Mouse (Mus musculus): Measurements from ENCODE around the gene Pex3. TPM values are rescaled to one million over a fixed set of nuclear protein-coding genes. Genes with fewer than 3 reads are reported as not detected.

The Pex3 gene
- polyA plus RNA-seq, 1 experiment from 2014 or later, result 20.8 TPM

DNA sequence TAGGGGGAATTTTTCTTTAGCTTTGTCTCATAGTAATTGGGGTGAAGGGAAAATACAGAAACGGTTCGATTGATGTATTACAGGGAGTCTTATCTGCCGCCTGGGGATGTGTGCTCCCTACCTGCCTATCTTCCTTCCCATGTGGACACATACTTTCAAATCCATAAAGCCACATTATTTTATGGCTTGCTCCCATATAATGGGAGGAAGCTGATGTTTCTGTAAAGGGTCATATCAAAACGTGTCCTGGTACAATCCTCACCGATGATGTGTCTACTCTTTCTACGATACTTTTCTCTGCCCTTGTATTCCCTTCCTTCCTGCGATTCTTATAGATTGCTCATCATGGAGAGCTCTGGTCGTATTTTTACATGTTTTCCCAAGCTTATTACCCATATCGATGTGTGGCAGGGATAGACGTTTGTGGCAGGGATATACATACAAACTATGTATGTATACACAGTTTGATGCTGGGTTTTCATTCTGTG is 600 bp upstream of the Pex3 start:
- no peaks in the 10 kb centered on the region for H3K36me3 ChIP-seq (ENCODE audit: control insufficient read depth, insufficient read depth, low read length)
- H3K9ac ChIP-seq (ENCODE audit: low read length), result peak overlapping the region; percentile 77
- H3K9me3 ChIP-seq (ENCODE audit: control insufficient read depth, low read length), result no peaks in the 10 kb centered on the region
- no peak for TF ChIP-seq CTCF (IDR thresholded peaks at IDR 0.05; ENCODE audit: low read depth)
- no peak for TF ChIP-seq EP300 (optimal IDR thresholded peaks at IDR 0.05)
- H3K4me1 ChIP-seq (replicated peaks; ENCODE audit: control insufficient read depth, insufficient read depth), result no peaks in the 10 kb centered on the region
- H3K27ac ChIP-seq (replicated peaks), result peak overlapping the region; percentile 82; the same call in 1 of the 2 replicates
- no peak for ATAC-seq (ENCODE audit: low FRiP score, low TSS enrichment)
- DNase-seq (ENCODE audit: low spot score), result no peak
- H3K4me2 ChIP-seq (replicated peaks; ENCODE audit: low read depth), result peak overlapping the region; percentile 66
- 22% methylated on average over 10 of the region's 10 CpGs for WGBS
- H3K4me3 ChIP-seq (ENCODE audit: low read depth, low read length), result peak overlapping the region; percentile 63
- H3K27me3 ChIP-seq (ENCODE audit: control insufficient read depth, insufficient read depth, low read length), result no peaks in the 10 kb centered on the region

DNA sequence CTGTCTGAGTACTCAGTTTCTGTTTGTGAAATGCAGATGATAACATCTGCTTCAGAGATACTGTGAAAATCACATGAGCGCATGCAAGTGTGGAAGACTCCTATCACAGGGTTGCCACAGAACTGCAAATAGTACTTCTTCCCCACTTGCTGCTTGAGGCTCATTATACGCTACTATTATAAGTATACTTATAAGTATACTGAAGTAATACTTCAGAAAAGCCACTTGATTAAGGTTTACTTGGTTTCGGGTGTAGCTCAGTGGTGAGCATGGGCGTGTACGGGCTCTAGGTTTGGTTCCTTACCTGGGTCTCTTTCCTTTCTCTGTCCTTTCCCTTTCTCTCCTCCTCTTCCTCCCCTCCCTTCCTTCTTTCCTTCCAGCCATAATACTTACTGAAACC is 11.2 kb downstream of the Pex3 start:
- Histone ChIP-seq H3K4me1 (replicated peaks; ENCODE audit: control insufficient read depth, insufficient read depth) (no peaks in the 10 kb centered on the region), H3K9ac (ENCODE audit: low read length) (no peak overlapping the region), H3K36me3 (ENCODE audit: control insufficient read depth, insufficient read depth, low read length) (peaks cover 12% of the 10 kb centered on the region), H3K27me3 (ENCODE audit: control insufficient read depth, insufficient read depth, low read length) (no peaks in the 10 kb centered on the region), H3K9me3 (ENCODE audit: control insufficient read depth, low read length) (no peaks in the 10 kb centered on the region), H3K4me2 (replicated peaks; ENCODE audit: low read depth) (no peak overlapping the region), H3K27ac (replicated peaks) (no peak overlapping the region), H3K4me3 (ENCODE audit: low read depth, low read length) (no peak overlapping the region)
- 91% methylated on average over 5 of the region's 5 CpGs for WGBS
- no peak for ATAC-seq (ENCODE audit: low FRiP score, low TSS enrichment)
- TF ChIP-seq CTCF (IDR thresholded peaks at IDR 0.05; ENCODE audit: low read depth), result no peak
- no peak for TF ChIP-seq EP300 (optimal IDR thresholded peaks at IDR 0.05)
- DNase-seq (ENCODE audit: low spot score), result no peak

DNA sequence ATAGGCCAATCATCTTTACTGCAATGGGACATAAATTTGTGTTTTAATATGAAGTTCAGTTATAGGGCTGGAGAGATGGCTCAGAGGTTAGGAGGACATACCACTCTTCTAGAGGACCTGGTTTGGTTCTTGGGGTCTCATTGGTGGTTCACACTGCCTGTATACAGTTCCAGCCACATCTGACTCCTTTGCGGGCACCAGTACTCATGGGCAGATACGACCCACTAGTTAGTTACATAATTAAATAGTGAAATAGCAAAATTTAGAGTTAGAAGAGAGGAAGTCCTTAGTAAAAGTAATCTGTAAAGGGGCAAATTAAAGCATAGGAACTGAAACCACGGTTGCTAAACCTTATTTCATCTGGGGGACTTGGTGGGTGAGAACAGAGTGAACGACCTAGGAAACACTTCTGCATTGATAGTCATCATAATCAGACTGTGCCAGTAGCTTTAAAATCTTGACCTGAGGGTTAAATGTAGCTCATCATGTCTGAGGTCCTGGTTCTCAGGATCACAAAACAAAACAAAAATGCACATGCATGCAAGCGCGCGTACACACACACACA is 13.1 kb downstream of the Pex3 start:
- DNase-seq (ENCODE audit: low spot score), result no peak
- Histone ChIP-seq H3K27ac (replicated peaks) (no peak overlapping the region), H3K27me3 (ENCODE audit: control insufficient read depth, insufficient read depth, low read length) (no peaks in the 10 kb centered on the region), H3K36me3 (ENCODE audit: control insufficient read depth, insufficient read depth, low read length) (peaks cover 10% of the 10 kb centered on the region), H3K4me2 (replicated peaks; ENCODE audit: low read depth) (no peak overlapping the region), H3K9me3 (ENCODE audit: control insufficient read depth, low read length) (no peaks in the 10 kb centered on the region), H3K9ac (ENCODE audit: low read length) (no peak overlapping the region), H3K4me3 (ENCODE audit: low read depth, low read length) (no peak overlapping the region), H3K4me1 (replicated peaks; ENCODE audit: control insufficient read depth, insufficient read depth) (no peaks in the 10 kb centered on the region)
- TF ChIP-seq CTCF (IDR thresholded peaks at IDR 0.05; ENCODE audit: low read depth), result no peak
- TF ChIP-seq EP300 (optimal IDR thresholded peaks at IDR 0.05), result no peak
- WGBS, result 91% methylated on average over 7 of the region's 7 CpGs
- no peak for ATAC-seq (ENCODE audit: low FRiP score, low TSS enrichment)

DNA sequence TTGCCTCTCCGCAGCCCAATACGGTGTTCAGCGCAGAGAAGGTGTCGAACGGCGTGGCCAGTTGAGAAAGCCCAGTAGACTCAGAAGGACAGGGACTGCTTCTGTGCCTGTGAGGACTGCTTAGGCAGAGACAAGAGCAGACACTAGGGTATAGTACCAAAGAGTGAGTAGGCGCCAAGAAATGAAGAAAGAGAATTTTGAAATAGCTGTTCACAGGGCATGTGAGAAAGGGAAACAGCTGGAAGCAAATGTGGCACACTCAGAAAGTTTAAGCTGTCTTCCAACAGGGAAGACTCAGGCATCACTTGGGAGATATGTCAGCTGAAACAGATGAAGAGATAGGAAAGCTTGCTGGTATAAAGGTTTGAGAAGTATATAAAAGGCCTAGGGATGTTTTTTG is 16.2 kb downstream of the Pex3 start:
- 99% methylated on average over 7 of the region's 7 CpGs for WGBS
- H3K27ac ChIP-seq (replicated peaks), result no peak overlapping the region
- H3K27me3 ChIP-seq (ENCODE audit: control insufficient read depth, insufficient read depth, low read length), result no peaks in the 10 kb centered on the region
- H3K9me3 ChIP-seq (ENCODE audit: control insufficient read depth, low read length), result no peaks in the 10 kb centered on the region
- H3K36me3 ChIP-seq (ENCODE audit: control insufficient read depth, insufficient read depth, low read length), result peaks cover 13% of the 10 kb centered on the region
- H3K9ac ChIP-seq (ENCODE audit: low read length), result no peak overlapping the region
- H3K4me3 ChIP-seq (ENCODE audit: low read depth, low read length), result no peak overlapping the region
- ATAC-seq (ENCODE audit: low FRiP score, low TSS enrichment) (no peak), DNase-seq (ENCODE audit: low spot score) (no peak)
- no peaks in the 10 kb centered on the region for H3K4me1 ChIP-seq (replicated peaks; ENCODE audit: control insufficient read depth, insufficient read depth)
- TF ChIP-seq CTCF (IDR thresholded peaks at IDR 0.05; ENCODE audit: low read depth) (no peak), EP300 (optimal IDR thresholded peaks at IDR 0.05) (no peak)
- H3K4me2 ChIP-seq (replicated peaks; ENCODE audit: low read depth), result no peak overlapping the region

DNA sequence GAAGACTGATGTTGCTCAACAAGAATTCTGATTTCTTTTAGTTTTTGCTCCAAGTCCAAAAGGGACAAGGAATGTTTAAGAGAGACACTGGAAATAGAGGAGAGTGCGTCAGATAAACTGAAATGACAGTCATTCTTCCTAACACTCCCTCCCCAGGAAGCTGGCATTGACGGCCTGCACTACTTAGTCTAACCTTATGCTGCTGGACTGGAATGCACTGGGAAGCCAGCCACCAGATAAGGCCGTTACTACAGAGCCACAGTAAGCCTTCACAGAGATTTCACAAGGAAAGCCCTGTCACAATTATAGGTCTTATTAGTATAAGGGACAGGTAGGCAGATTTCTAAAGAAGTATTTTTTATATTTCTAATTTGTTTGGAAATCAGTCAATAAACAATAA is 18.2 kb downstream of the Pex3 start:
- no peak for ATAC-seq (ENCODE audit: low FRiP score, low TSS enrichment)

DNA sequence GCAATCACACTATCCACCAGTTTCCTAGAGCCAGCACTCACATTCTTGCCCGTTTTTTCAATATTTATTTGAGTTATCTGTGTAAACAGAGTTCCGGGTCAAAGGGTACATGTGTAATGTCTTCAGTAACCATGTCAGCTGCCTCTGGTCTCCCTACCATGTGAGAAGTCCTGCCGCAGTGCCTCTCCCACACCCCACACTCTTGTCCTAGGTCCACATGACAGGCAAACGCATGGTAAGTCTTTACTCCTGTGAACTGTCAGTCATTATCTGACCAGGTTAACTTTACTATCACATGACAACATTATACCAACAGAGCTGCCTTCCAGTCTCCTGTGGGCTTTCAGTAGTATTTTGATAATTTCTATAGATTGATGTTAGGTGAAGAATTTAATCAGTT is 24.8 kb downstream of the Pex3 start:
- H3K27ac ChIP-seq (replicated peaks), result no peak overlapping the region
- H3K36me3 ChIP-seq (ENCODE audit: control insufficient read depth, insufficient read depth, low read length), result peaks cover 12% of the 10 kb centered on the region
- no peak for DNase-seq (ENCODE audit: low spot score)
- H3K4me2 ChIP-seq (replicated peaks; ENCODE audit: low read depth), result no peak overlapping the region
- H3K27me3 ChIP-seq (ENCODE audit: control insufficient read depth, insufficient read depth, low read length), result no peaks in the 10 kb centered on the region
- no peak for ATAC-seq (ENCODE audit: low FRiP score, low TSS enrichment)
- H3K9me3 ChIP-seq (ENCODE audit: control insufficient read depth, low read length), result no peaks in the 10 kb centered on the region
- 46% methylated on average over 4 of the region's 4 CpGs for WGBS
- no peak overlapping the region for H3K9ac ChIP-seq (ENCODE audit: low read length)
- H3K4me3 ChIP-seq (ENCODE audit: low read depth, low read length), result no peak overlapping the region
- H3K4me1 ChIP-seq (replicated peaks; ENCODE audit: control insufficient read depth, insufficient read depth), result no peaks in the 10 kb centered on the region
- TF ChIP-seq CTCF (IDR thresholded peaks at IDR 0.05; ENCODE audit: low read depth), result no peak

More for the DNA sequence above, 18.2 kb downstream of the Pex3 start:
- no peak overlapping the region for H3K4me3 ChIP-seq (ENCODE audit: low read depth, low read length)
- WGBS, result 83% methylated on average over 3 of the region's 3 CpGs
- DNase-seq (ENCODE audit: low spot score), result no peak
- no peak overlapping the region for H3K4me2 ChIP-seq (replicated peaks; ENCODE audit: low read depth)
- TF ChIP-seq CTCF (IDR thresholded peaks at IDR 0.05; ENCODE audit: low read depth) (no peak), EP300 (optimal IDR thresholded peaks at IDR 0.05) (no peak)
- peaks cover 15% of the 10 kb centered on the region for H3K36me3 ChIP-seq (ENCODE audit: control insufficient read depth, insufficient read depth, low read length)
- no peaks in the 10 kb centered on the region for H3K9me3 ChIP-seq (ENCODE audit: control insufficient read depth, low read length)
- no peaks in the 10 kb centered on the region for H3K27me3 ChIP-seq (ENCODE audit: control insufficient read depth, insufficient read depth, low read length)
- H3K4me1 ChIP-seq (replicated peaks; ENCODE audit: control insufficient read depth, insufficient read depth), result no peaks in the 10 kb centered on the region
- no peak overlapping the region for H3K27ac ChIP-seq (replicated peaks)
- H3K9ac ChIP-seq (ENCODE audit: low read length), result no peak overlapping the region
